Comparison of ENCODE assay signal across 16 mouse cellular contexts in the genomic region with DNA sequence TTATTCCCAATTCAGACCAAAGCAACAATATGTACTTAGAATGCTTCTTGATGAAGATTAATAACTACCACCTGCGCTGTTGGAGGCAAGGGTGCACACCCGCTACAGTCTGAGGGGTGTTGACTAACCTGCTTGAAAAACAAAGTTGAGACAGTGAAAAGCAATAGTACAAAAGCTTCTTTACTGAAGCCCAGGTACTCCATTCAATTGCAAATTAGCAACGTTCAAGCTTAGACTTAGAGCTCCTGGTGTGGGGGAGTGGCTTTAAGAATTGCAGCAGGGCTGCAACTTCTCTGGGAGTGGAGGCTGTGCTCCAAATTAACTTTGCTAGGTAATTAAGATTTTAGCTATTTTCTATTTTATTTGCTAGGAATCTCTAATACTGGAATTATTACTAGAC.
"Had no signal": no experiment of that assay in that cellular context is flagged by ENCODE, and none has a peak within 500 bp of the region (broad histone marks: within the 10 kb centered on the region; RNA-seq: fewer than 3 reads in every experiment).

No protein-coding gene starts in this region.

- H3K36me3 ChIP-seq: midbrain, embryonic 10.5 days; midbrain, embryonic 12.5 days; midbrain, embryonic 15.5 days; neural tube, embryonic 12.5 days had no signal

- H3K4me1 ChIP-seq: midbrain, embryonic 10.5 days; midbrain, embryonic 12.5 days; midbrain, embryonic 15.5 days; neural tube, embryonic 12.5 days had no signal

- DNase-seq: lung, adult 18-20 months; lung, embryonic 14.5 days; lung, postnatal 10 days; lung, postnatal 4 days; retina, postnatal 1 day; right cerebral cortex, adult 18-20 months; right cerebral cortex, postnatal 25 days; right cerebral cortex, postnatal 4 days; spleen, adult 18-20 months; thymus, adult 18-20 months; thymus, postnatal 14 days; thymus, postnatal 36 days had no signal

- H3K27ac ChIP-seq: midbrain, embryonic 10.5 days; midbrain, embryonic 12.5 days; midbrain, embryonic 15.5 days; neural tube, embryonic 12.5 days had no signal

- H3K4me2 ChIP-seq: lung, embryonic 14.5 days; midbrain, embryonic 12.5 days; midbrain, embryonic 15.5 days; neural tube, embryonic 12.5 days had no signal

- H3K9me3 ChIP-seq: midbrain, embryonic 10.5 days; midbrain, embryonic 12.5 days; midbrain, embryonic 15.5 days; neural tube, embryonic 12.5 days had no signal

- H3K4me3 ChIP-seq: midbrain, embryonic 10.5 days; midbrain, embryonic 12.5 days; midbrain, embryonic 15.5 days; neural tube, embryonic 12.5 days had no signal

- ATAC-seq: midbrain, embryonic 15.5 days had no signal

- H3K27me3 ChIP-seq: midbrain, embryonic 12.5 days; midbrain, embryonic 15.5 days; neural tube, embryonic 12.5 days had no signal

- H3K9ac ChIP-seq: lung, embryonic 14.5 days; midbrain, embryonic 12.5 days; midbrain, embryonic 15.5 days; neural tube, embryonic 12.5 days had no signal
